Comparison of ENCODE assay signal across 12 mouse cellular contexts in the genomic region with DNA sequence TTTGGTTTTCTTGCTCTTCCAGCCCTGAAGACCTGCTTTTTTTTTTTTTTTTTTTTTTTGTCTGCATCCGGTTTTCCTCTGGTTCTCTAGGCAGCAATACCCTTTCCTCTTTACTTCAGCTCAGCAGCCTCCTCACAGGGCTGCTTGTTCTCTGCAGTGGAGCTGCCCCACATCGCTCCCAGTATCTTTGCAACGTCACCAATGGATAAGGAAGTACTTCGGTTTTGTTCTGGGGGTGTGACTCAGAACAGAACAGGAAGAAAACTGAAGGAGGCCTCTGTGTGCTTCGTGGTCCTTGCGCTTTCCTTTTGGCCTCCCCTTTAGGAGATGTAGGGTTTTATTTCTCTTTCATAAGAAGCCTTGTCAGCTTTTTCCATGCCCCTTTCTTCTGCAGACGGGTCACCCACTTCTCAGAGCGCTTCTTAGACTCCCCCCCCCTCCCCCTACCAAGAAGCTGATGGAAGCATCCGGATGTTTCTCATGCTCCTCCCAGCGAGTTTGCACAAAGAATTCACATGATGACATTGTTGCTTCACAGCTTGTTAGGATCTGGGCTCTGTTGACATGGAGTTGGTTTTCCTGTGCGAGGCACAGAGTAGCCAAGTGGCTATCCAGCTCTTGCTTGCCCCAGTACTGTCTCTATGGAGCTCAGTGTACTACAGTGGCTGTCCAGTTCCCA.
DNase-seq lines count a peak whose midpoint lies in the region; ATAC-seq and TF ChIP-seq lines count a peak whose summit lies in the region.
"Had no signal": no experiment of that assay in that cellular context is flagged by ENCODE, and none has a peak within 500 bp of the region (broad histone marks: within the 10 kb centered on the region; RNA-seq: fewer than 3 reads in every experiment).

No protein-coding gene starts in this region.

- no peaks in the 10 kb centered on the region for H3K27me3 ChIP-seq in hindbrain, embryonic 14.5 days (ENCODE audit: control insufficient read depth, insufficient read depth, low read length)
- no peaks in the 10 kb centered on the region for H3K27me3 ChIP-seq in hindbrain, embryonic 12.5 days
- no peaks in the 10 kb centered on the region for H3K27me3 ChIP-seq in forebrain, postnatal 0 days (ENCODE audit: insufficient read depth, low read length)

- no peaks in the 10 kb centered on the region for H3K9me3 ChIP-seq in hindbrain, embryonic 14.5 days (ENCODE audit: control insufficient read depth, low read length)
- no peaks in the 10 kb centered on the region for H3K9me3 ChIP-seq in hindbrain, embryonic 12.5 days (replicated peaks)
- H3K9me3 ChIP-seq in forebrain, postnatal 0 days (ENCODE audit: low read length), result no peaks in the 10 kb centered on the region

- intact Hi-C loops in heart, postnatal 14 days (cut with DNase I), result no loop called here

- DNase-seq in hindbrain, embryonic 14.5 days (ENCODE audit: low spot score), result no peak
- DNase-seq in brain, adult 2 months (ENCODE audit: low read depth, low spot score), result peak; percentile 57
- peak; percentile 23 to 39 for DNase-seq in heart, postnatal 14 days
- DNase-seq in lung, postnatal 36 days, result peak; percentile 48
- DNase-seq in forebrain, postnatal 0 days, result no peak
- no peak for DNase-seq in adrenal gland, postnatal 14 days
- DNase-seq in ovary, adult 18-20 months (ENCODE audit: low spot score), result no peak
- DNase-seq: cerebellum, postnatal 10 days; midbrain, embryonic 14.5 days; right cerebral cortex, postnatal 25 days had no signal

- H3K9ac ChIP-seq in hindbrain, embryonic 14.5 days, result no peak overlapping the region
- no peak overlapping the region for H3K9ac ChIP-seq in hindbrain, embryonic 12.5 days
- H3K9ac ChIP-seq in forebrain, postnatal 0 days, result no peak overlapping the region

- WGBS in hindbrain, embryonic 14.5 days, result 67% methylated on average over 11 of the region's 11 CpGs
- 71% methylated on average over 11 of the region's 11 CpGs for whole genome bisulfite sequencing in hindbrain, embryonic 12.5 days
- WGBS in forebrain, postnatal 0 days, result 61% methylated on average over 11 of the region's 11 CpGs

- 0 out of 2 replicates have a peak overlapping the region, but pooled peaks have one; percentile 26 for H3K27ac ChIP-seq in hindbrain, embryonic 14.5 days
- no peak overlapping the region for H3K27ac ChIP-seq in hindbrain, embryonic 12.5 days
- H3K27ac ChIP-seq in forebrain, postnatal 0 days (ENCODE audit: low read depth, low read length), result no peak overlapping the region

- H3K4me2 ChIP-seq in hindbrain, embryonic 14.5 days (replicated peaks), result no peak overlapping the region
- no peak overlapping the region for H3K4me2 ChIP-seq in hindbrain, embryonic 12.5 days (replicated peaks)
- H3K4me2 ChIP-seq in forebrain, postnatal 0 days (ENCODE audit: low read depth), result no peak overlapping the region

- no peaks in the 10 kb centered on the region for H3K36me3 ChIP-seq in hindbrain, embryonic 14.5 days (replicated peaks; ENCODE audit: control insufficient read depth, insufficient read depth)
- H3K36me3 ChIP-seq in hindbrain, embryonic 12.5 days, result no peaks in the 10 kb centered on the region
- H3K36me3 ChIP-seq in forebrain, postnatal 0 days (ENCODE audit: insufficient read depth), result no peaks in the 10 kb centered on the region

- no peak overlapping the region for H3K4me3 ChIP-seq in hindbrain, embryonic 14.5 days (replicated peaks; ENCODE audit: low read length)
- no peak overlapping the region for H3K4me3 ChIP-seq in hindbrain, embryonic 12.5 days
- no peak overlapping the region for H3K4me3 ChIP-seq in forebrain, postnatal 0 days (ENCODE audit: low read depth, low read length)

- TF ChIP-seq CTCF in forebrain, postnatal 0 days (IDR thresholded peaks at IDR 0.05; ENCODE audit: low read depth), result no peak

- 0 out of 2 replicates have a peak, but pooled peaks cover 2% of the 10 kb centered on the region for H3K4me1 ChIP-seq in hindbrain, embryonic 14.5 days (replicated peaks; ENCODE audit: control insufficient read depth, insufficient read depth, low read length)
- no peaks in the 10 kb centered on the region for H3K4me1 ChIP-seq in hindbrain, embryonic 12.5 days
- H3K4me1 ChIP-seq in forebrain, postnatal 0 days (ENCODE audit: insufficient read depth), result no peaks in the 10 kb centered on the region

- ATAC-seq in hindbrain, embryonic 14.5 days (ENCODE audit: low FRiP score), result no peak
- ATAC-seq in hindbrain, embryonic 12.5 days (ENCODE audit: low FRiP score), result no peak
- no peak for ATAC-seq in forebrain, postnatal 0 days
- ATAC-seq: forebrain, embryonic 14.5 days had no signal

Comparison
In these comparisons a context has a peak if more than half of its experiments do, and no peak if none do; other contexts are left out.
1. DNase-seq: peak in brain, adult 2 months (single experiment), heart, postnatal 14 days (2 of 2) and lung, postnatal 36 days (single experiment); none in hindbrain, embryonic 14.5 days (single experiment), forebrain, postnatal 0 days (single experiment), adrenal gland, postnatal 14 days (single experiment) and ovary, adult 18-20 months (single experiment).